Mouse (Mus musculus): Measurements from ENCODE around the gene Ppm1f.

Ppm1f gene

GRCm38 (mm10) chr16:16911641-16912597, 15.7 kb downstream of the Ppm1f start:
- peak; percentile 79 to 82 for DNase-seq (ENCODE audit: low spot score in 2 of 2)

- no peak for DNase-seq (ENCODE audit: low spot score in 2 of 2)
Observed at GRCm38 (mm10) chr16:16913440-16913839, 17.2 kb downstream of the Ppm1f start.

- DNase-seq (ENCODE audit: low spot score in 2 of 2): no peak
Observed at GRCm38 (mm10) chr16:16918441-16919117, 22.3 kb downstream of the Ppm1f start.

- no peak for DNase-seq (ENCODE audit: low spot score in 2 of 2)
Observed at GRCm38 (mm10) chr16:16921021-16921435, 24.8 kb downstream of the Ppm1f start.

GRCm38 (mm10) chr16:16924481-16924880, 28.2 kb downstream of the Ppm1f start:
- no peak for DNase-seq (ENCODE audit: low spot score in 2 of 2)

GRCm38 (mm10) chr16:16926536-16926935, 30.3 kb downstream of the Ppm1f start:
- no peak for DNase-seq (ENCODE audit: low spot score in 2 of 2)

- DNase-seq (ENCODE audit: low spot score in 2 of 2): peak in 1 of 2 experiments; percentile 30
Observed at GRCm38 (mm10) chr16:16928908-16929307, 32.6 kb downstream of the Ppm1f start.

- DNase-seq (ENCODE audit: low spot score in 2 of 2): no peak
Observed at GRCm38 (mm10) chr16:16930326-16930725, 34.1 kb downstream of the Ppm1f start.

GRCm38 (mm10) chr16:16930810-16931296, 34.6 kb downstream of the Ppm1f start:
- DNase-seq (ENCODE audit: low spot score in 2 of 2): no peak

- DNase-seq (ENCODE audit: low spot score in 2 of 2): no peak
Observed at GRCm38 (mm10) chr16:16939543-16939942, 43.3 kb downstream of the Ppm1f start.

GRCm38 (mm10) chr16:16941078-16941477, 44.8 kb downstream of the Ppm1f start:
- DNase-seq (ENCODE audit: low spot score in 2 of 2): no peak

GRCm38 (mm10) chr16:16958575-16958974, 62.3 kb downstream of the Ppm1f start:
- no peak for DNase-seq (ENCODE audit: low spot score in 2 of 2)

GRCm38 (mm10) chr16:16959907-16960306, 63.6 kb downstream of the Ppm1f start:
- DNase-seq (ENCODE audit: low spot score in 2 of 2): no peak

GRCm38 (mm10) chr16:16965149-16965548, 68.9 kb downstream of the Ppm1f start:
- DNase-seq (ENCODE audit: low spot score in 2 of 2): no peak

- no peak for DNase-seq (ENCODE audit: low spot score in 2 of 2)
Observed at GRCm38 (mm10) chr16:16966290-16966689, 70.0 kb downstream of the Ppm1f start.

Data from urinary bladder, postnatal 4 days (tissue).